Mouse (Mus musculus) forebrain, embryonic 14.5 days (tissue): ENCODE data around the gene Rce1. TPM values are rescaled to one million over a fixed set of nuclear protein-coding genes. Genes with fewer than 3 reads are reported as not detected.
A peak's percentile ranks its signal among the peaks of the same experiment; 100 is the strongest.

Experiments
- ATAC-seq: fragments of 200-750 bp; cut with Nextera tagmentation; 2 replicates; pipeline ENCODE4 v1.8.0; 2017; ENCODE audit warnings: mild to moderate bottlenecking, moderate library complexity
- DNase-seq: peaks from one replicate; pipeline ENCODE4 v3.0.0-alpha.2; 2015; ENCODE audit warnings: low spot score
- H3K27ac ChIP-seq: fragments of 300-500 bp; sonication (generic); 2 replicates; pipeline ENCODE4 v1.5.1; 2014; ENCODE audit warnings: low read depth, mild to moderate bottlenecking, control low read depth, low read length, moderate library complexity
- H3K27me3 ChIP-seq: fragments of 300-500 bp; sonication (generic); replicated peaks from 2 replicates; pipeline ENCODE4 v1.6.1; 2014; ENCODE audit warnings: low read length, control low read depth, mixed read lengths; ENCODE audit not compliant: control insufficient read depth, insufficient read depth
- H3K36me3 ChIP-seq: fragments of 300-500 bp; sonication (generic); 2 replicates; pipeline ENCODE4 v1.6.1; 2014; ENCODE audit warnings: low read length, control low read depth; ENCODE audit not compliant: control insufficient read depth, insufficient read depth
- H3K4me1 ChIP-seq: fragments of 300-500 bp; sonication (generic); 2 replicates; pipeline ENCODE4 v1.6.1; 2014; ENCODE audit warnings: antibody characterized with exemption, low read length, control low read depth; ENCODE audit not compliant: control insufficient read depth, insufficient read depth
- H3K4me2 ChIP-seq: fragments of 300-500 bp; sonication (generic); 2 replicates; pipeline ENCODE4 v1.6.1; 2014; ENCODE audit warnings: mild to moderate bottlenecking, control low read depth, low read length
- H3K4me3 ChIP-seq: fragments of 300-500 bp; sonication (generic); 2 replicates; pipeline ENCODE4 v1.5.1; 2014; ENCODE audit warnings: low read depth, low read length, control low read depth
- H3K9ac ChIP-seq: fragments of 300-500 bp; sonication (generic); 2 replicates; pipeline ENCODE4 v1.6.1; 2014; ENCODE audit warnings: mild to moderate bottlenecking, low read length, control low read depth, moderate library complexity
- H3K9me3 ChIP-seq: fragments of 300-500 bp; sonication (generic); replicated peaks from 2 replicates; pipeline ENCODE4 v1.6.1; 2016; ENCODE audit warnings: low read length, control low read depth, mixed read lengths; ENCODE audit not compliant: control insufficient read depth
- WGBS: fragments of 180-500 bp; shearing (Covaris S2); extraction: QIAGEN DNeasy Blood & Tissue Kit; methylation state at CpG from one replicate; pipeline ENCODE4 v1.1.7; 2014; 5-methylcytosine and 5-hydroxymethylcytosine counted together
- polyA plus RNA-seq: library from polyadenylated mRNA; unstranded; fragments of >200 nt; fragmentation: Nextera tagmentation; extraction: Ambion mirVana; gene quantifications from 2 replicates; pipeline ENCODE4 v1.2.1, GENCODE M21; 2014

The Rce1 gene
- polyA plus RNA-seq, 1 experiment from 2014 or later: 57.1 TPM

DNA sequence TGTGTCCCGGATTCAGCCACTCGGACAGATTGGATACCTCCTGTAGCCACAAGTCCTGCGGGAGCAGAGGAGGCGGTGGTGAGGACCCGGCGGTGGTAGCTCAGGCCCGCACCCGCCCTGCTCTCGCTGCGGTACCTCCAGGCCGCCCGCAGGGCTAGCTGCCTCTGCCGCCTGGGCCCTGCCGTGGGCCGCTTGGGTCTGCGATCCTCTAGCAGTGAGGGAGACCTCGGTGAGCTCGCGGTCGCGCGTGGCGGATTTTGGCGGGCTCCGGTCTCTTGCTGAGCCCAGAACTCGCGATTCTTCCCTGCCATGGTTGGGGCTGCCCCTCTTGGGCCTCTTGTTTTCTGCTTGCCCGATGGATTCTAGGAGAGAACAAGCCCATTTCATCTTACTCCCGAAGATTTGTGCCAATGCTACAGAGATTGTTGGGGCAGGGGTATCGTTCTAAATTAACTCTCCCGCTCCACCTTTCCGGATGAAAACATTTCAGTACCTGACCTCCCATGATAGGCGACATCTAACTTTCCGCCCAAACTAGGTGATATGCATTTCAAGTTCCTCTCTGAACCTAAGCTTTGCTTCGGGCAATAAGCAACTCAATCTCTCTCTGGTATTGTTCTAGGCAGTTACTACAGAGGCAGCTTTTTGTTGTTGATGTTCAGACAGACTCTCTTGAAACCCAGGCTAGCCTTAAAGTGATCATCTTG is 541 bp upstream of the Rce1 start:
- under 1% methylated on average over 35 of the region's 35 CpGs for WGBS
- H3K27ac ChIP-seq: peak overlapping the region; percentile 82
- H3K9me3 ChIP-seq: no peaks in the 10 kb centered on the region
- peaks cover 6% of the 10 kb centered on the region for H3K4me1 ChIP-seq
- H3K4me2 ChIP-seq: peak overlapping the region; percentile 91
- H3K9ac ChIP-seq: peak overlapping the region; percentile 92
- H3K4me3 ChIP-seq: peak overlapping the region; percentile 86
- no peaks in the 10 kb centered on the region for H3K27me3 ChIP-seq
- peaks cover 29% of the 10 kb centered on the region for H3K36me3 ChIP-seq
- ATAC-seq (peak; percentile 67), DNase-seq (no peak)

DNA sequence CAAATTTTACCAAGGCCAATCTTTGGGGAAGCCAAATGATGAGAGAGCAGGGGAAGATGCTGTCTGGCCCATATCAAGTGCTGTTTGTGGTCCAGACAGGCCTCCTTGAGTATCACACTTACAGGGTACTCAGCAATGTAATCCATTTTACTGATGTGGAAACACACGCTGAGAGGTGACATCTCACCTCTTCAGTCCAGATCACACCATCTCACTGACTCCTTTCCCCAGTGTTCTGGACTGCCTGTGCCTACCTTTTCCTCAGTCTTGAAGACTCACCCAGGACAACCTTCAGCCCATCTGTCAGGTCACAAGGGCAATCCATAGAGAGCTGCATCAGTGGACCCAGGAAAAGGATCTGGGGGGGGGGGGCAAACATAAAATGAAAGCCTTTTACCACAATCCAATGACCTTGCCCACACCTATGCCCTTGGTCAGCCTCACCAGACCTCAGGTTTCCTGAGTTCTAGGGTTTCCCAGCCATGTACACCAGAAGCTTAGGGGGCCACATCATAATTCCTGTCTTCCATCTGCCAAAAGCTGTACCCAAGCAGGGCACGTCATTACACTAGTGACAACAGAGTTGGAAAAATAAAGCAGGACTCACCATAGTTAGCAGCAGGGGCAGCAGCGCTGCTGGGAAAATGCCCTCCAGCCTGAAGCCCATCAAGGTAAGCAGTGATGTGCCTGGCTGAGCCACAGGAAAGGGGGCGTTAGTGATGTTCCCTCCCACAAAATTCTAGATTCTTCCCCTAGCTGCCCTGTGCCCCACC is 849 bp downstream of the Rce1 start:
- Histone ChIP-seq H3K27me3 (no peaks in the 10 kb centered on the region), H3K9me3 (no peaks in the 10 kb centered on the region), H3K4me3 (peak overlapping the region; percentile 86), H3K4me2 (peak overlapping the region; percentile 91), H3K4me1 (peaks cover 6% of the 10 kb centered on the region), H3K27ac (peak overlapping the region; percentile 82; the same call in 1 of the 2 replicates), H3K9ac (peak overlapping the region; percentile 92), H3K36me3 (peaks cover 35% of the 10 kb centered on the region)
- WGBS: 31% methylated on average over 4 of the region's 4 CpGs
- ATAC-seq (no peak), DNase-seq (no peak)

DNA sequence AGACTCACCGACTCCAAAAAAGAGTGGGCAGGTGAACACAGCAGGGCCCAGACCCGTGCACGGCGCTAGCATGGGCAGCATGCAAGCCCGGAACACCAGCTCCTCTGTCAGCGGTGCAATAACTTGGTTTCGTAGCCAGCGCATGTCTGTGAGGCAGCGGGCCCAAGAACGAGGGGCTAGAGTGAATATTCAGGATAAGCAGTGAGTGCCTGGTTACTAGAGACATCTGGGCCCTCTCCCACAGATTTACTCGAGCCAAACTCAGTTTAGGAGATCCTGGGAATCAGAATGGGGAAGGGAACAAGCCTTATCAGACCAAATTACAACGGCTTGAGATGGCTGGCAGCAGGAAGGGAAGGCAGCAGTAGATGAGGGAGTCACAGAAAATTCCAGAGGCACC is 1.4 kb downstream of the Rce1 start:
- H3K27me3 ChIP-seq: no peaks in the 10 kb centered on the region
- DNase-seq (no peak), ATAC-seq (no peak)
- no peak overlapping the region for H3K27ac ChIP-seq
- WGBS: 92% methylated on average over 12 of the region's 12 CpGs
- no peaks in the 10 kb centered on the region for H3K9me3 ChIP-seq
- H3K36me3 ChIP-seq: peaks cover 35% of the 10 kb centered on the region
- H3K9ac ChIP-seq: no peak overlapping the region
- no peak overlapping the region for H3K4me3 ChIP-seq
- no peak overlapping the region for H3K4me2 ChIP-seq
- H3K4me1 ChIP-seq: peaks cover 6% of the 10 kb centered on the region

DNA sequence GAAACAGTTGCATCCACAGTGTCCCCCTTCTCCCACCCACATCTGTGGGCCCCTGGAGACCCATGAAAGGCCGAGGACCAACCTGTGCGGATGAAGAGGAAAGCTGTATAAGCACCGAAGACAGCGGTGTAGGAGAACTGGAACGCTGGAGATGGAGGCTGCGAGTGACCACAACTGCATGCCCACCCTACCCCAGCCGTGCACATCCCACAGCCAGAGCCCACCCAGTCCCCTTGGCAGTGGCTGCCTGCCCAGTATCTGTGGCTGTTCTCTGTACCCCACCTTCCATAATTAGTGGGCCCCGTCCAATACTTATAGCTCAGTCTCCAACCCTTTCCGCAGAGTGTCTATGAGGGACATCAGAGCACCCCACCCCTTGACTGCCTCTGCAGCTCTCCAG is 2.0 kb downstream of the Rce1 start:
- Histone ChIP-seq H3K9me3 (no peaks in the 10 kb centered on the region), H3K9ac (no peak overlapping the region), H3K4me2 (no peak overlapping the region), H3K36me3 (peaks cover 35% of the 10 kb centered on the region), H3K27ac (no peak overlapping the region), H3K4me3 (no peak overlapping the region), H3K27me3 (no peaks in the 10 kb centered on the region), H3K4me1 (peaks cover 6% of the 10 kb centered on the region)
- DNase-seq: no peak
- ATAC-seq: no peak
- 98% methylated on average over 9 of the region's 9 CpGs for WGBS

DNA sequence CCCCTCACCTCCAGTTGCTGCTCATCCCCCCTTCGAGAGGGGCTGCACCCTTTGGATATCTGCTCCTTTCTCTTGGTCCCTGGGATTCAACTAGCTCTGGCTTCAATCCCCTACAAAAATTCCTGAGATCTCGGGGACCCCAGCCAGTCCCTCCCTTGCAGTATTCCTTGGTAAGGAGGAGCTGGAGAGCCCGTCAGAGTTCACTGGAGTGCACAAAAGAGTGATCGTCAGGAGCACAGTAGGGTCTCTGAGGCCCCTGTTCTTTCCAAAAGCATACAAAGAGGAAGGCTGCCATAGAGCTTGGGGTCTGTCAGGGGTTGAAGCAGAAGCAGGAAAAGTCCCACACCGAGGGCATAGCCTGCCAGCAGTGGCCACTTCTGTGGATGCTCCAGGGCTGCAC is 2.7 kb downstream of the Rce1 start:
- no peak overlapping the region for H3K4me2 ChIP-seq
- H3K9me3 ChIP-seq: no peaks in the 10 kb centered on the region
- ATAC-seq (no peak), DNase-seq (no peak)
- H3K9ac ChIP-seq: no peak overlapping the region
- H3K27ac ChIP-seq: no peak overlapping the region
- 63% methylated on average over 5 of the region's 5 CpGs for WGBS
- H3K4me3 ChIP-seq: no peak overlapping the region
- no peaks in the 10 kb centered on the region for H3K27me3 ChIP-seq
- H3K36me3 ChIP-seq: peaks cover 35% of the 10 kb centered on the region
- peaks cover 6% of the 10 kb centered on the region for H3K4me1 ChIP-seq

DNA sequence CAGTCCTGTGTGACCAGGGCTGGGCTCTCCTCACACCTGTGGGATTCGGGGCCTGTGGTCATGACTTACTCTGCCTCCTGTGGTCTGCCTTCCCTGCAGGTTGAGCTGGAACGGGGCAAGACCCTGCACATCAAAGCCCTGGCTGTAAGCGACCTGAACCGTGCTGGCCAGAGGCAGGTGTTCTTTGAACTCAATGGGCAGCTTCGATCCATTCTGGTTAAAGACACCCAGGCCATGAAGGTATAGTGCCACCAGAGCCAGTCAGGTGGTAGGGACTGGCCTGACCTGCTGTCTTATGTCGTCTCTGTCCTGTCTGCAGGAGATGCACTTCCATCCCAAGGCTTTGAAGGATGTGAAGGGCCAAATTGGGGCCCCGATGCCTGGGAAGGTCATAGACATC is 4.7 kb downstream of the Rce1 start:
- H3K36me3 ChIP-seq: peaks cover 35% of the 10 kb centered on the region
- 90% methylated on average over 7 of the region's 7 CpGs for WGBS
- H3K4me1 ChIP-seq: no peaks in the 10 kb centered on the region
- ATAC-seq: no peak
- H3K9me3 ChIP-seq: no peaks in the 10 kb centered on the region
- H3K27me3 ChIP-seq: no peaks in the 10 kb centered on the region
- no peak for DNase-seq
- no peak overlapping the region for H3K4me3 ChIP-seq
- H3K27ac ChIP-seq: no peak overlapping the region
- H3K9ac ChIP-seq: no peak overlapping the region
- H3K4me2 ChIP-seq: no peak overlapping the region

DNA sequence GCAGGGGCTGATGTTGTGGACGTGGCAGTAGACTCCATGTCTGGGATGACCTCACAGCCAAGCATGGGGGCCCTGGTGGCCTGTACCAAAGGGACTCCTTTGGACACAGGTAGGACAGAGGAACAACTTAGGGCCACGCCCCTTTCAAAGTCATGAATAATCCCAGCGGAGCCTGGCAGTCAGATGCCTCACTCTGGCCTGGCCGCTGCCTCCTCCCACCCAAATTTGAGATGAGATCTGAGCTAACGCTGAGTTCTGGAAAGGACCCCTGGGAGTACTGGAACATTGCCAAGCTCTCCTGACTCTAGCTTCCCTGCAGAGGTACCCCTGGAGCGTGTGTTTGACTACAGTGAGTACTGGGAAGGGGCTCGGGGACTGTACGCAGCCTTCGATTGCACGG is 6.0 kb downstream of the Rce1 start:
- Histone ChIP-seq H3K9ac (no peak overlapping the region), H3K27ac (no peak overlapping the region), H3K4me2 (no peak overlapping the region), H3K36me3 (peaks cover 35% of the 10 kb centered on the region), H3K4me1 (peaks cover under 1% of the 10 kb centered on the region; the same call in 1 of the 2 replicates), H3K27me3 (no peaks in the 10 kb centered on the region), H3K9me3 (no peaks in the 10 kb centered on the region), H3K4me3 (no peak overlapping the region)
- WGBS: 77% methylated on average over 10 of the region's 10 CpGs
- ATAC-seq: no peak
- DNase-seq: no peak

DNA sequence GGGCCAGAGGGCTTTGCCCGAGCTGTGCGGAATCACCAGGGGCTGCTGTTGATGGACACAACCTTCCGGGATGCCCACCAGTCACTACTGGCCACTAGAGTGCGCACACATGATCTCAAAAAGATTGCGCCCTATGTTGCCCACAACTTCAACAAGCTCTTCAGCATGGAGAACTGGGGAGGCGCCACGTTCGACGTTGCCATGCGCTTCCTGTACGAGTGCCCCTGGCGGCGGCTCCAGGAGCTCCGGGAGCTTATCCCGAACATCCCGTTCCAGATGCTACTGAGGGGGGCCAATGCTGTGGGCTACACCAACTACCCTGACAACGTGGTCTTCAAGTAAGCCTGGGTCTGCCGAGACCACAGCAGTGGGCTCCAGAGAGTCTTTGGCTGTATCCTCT is 7.3 kb downstream of the Rce1 start:
- Histone ChIP-seq H3K9me3 (no peaks in the 10 kb centered on the region), H3K4me1 (peaks cover 7% of the 10 kb centered on the region), H3K4me3 (no peak overlapping the region), H3K9ac (no peak overlapping the region), H3K27me3 (no peaks in the 10 kb centered on the region), H3K27ac (no peak overlapping the region), H3K36me3 (peaks cover 34% of the 10 kb centered on the region), H3K4me2 (no peak overlapping the region)
- WGBS: 31% methylated on average over 18 of the region's 18 CpGs
- DNase-seq (peak; percentile 55), ATAC-seq (no peak)

DNA sequence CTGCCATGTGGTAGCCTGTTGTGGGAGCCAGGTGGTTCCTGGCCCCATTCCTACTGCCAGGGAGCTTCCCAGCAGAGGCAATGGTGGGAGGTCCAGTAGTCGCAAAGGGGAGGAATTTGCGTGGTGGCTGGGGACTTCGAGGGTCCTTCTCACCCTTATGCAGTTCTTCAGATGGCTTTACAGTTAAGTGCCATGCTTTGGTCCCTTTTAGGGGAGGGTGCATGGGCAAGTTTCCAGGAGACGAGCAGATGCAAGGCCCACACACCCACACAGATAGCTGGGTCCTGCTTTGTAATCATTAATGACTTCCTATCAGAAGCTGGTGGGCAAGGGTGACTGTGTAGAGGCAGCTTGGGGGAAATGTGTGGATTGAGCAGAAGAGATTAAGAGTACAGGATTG is 8.9 kb downstream of the Rce1 start:
- H3K27ac ChIP-seq: no peak overlapping the region
- no peak for DNase-seq

More for the DNA sequence above, 8.9 kb downstream of the Rce1 start:
- no peaks in the 10 kb centered on the region for H3K27me3 ChIP-seq
- peaks cover 10% of the 10 kb centered on the region for H3K4me1 ChIP-seq
- WGBS: 50% methylated on average over 4 of the region's 4 CpGs
- ATAC-seq: no peak
- H3K4me3 ChIP-seq: no peak overlapping the region
- H3K9me3 ChIP-seq: no peaks in the 10 kb centered on the region
- peaks cover 34% of the 10 kb centered on the region for H3K36me3 ChIP-seq
- no peak overlapping the region for H3K4me2 ChIP-seq
- no peak overlapping the region for H3K9ac ChIP-seq
